Mouse (Mus musculus) induced T-regulatory cell, adult 2 months (primary cell): Measurements from ENCODE around the gene Kiss1.
"Not testable (repeated sequence)": the region's sequence is repeated elsewhere in the genome, so short reads cannot be mapped to it uniquely, and the experiment has no call there.

Experiments used
- DNase-seq: peaks from one replicate; pipeline ENCODE4 v3.0.0-alpha.2; 2012; ENCODE audit warnings: low read depth

Kiss1 gene

DNA sequence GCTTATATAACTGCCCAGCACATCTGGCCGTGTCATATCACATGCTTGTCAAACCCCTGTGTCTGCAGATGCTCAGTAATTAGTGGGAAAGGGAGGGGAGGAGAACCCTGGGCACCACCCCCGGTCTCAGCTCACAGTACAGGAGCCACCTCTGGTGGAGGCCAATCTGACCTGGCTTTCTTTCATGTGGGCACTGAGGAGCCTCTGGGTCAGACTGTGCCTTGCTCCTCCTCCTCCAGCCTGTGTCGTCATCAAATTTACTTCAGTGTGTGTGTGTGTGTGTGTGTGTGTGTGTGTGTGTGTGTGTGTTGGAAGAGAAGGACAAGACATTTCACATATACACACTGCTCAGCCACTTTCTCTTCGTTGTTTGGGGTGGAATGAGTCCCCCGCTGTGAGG lies 1.7 kb downstream of the Kiss1 start:
- DNase-seq = no peak

DNA sequence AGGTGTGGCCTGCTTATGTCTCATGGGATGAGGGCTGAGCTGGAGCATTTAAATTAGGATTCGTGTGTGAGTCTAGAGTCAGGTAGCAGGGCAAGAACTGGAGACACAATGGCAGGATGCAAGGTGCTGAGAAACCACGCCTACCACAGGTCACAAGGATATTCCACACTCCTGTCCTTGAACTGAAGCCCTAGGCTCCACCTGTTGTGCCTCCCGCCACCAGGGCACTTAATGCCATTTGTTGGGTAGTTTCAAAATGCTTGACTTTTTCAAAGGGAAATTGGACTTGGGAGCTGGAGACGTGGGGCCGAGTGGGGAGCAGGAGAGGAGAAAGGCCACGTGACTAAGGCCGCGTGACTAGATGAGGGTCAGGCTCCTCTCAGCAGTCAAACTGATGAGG lies 4.3 kb downstream of the Kiss1 start:
- no peak for DNase-seq

GRCm38 (mm10) chr1:133327094-133327493 lies 5.4 kb downstream of the Kiss1 start:
- no peak for DNase-seq

DNA sequence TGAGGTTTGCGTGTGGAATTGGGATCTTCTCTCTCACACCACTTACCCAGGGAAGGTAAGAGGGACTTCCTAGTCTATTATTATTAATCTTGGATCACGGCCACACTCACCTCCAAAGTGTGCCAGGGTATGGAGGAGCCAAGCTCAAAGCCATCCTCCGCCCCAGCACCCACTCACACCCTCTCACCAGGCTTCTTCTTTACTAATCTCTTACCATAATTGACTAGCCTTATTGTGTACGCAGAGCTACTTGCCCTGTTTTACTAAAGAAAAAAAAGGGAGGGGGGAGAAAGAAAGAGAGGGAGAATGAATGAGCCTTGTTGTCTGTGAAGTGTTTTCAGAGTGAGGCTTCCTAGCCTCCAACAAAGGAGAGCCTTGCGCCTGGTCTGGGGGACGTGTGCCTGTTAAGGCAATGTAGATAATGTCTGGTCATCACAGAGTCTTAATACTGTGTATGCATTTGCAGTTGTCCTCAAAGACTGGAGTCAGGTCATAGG lies 6.7 kb downstream of the Kiss1 start:
- no peak for DNase-seq

- DNase-seq = no peak
These were observed 7.4 kb downstream of the Kiss1 start for GRCm38 (mm10) chr1:133328896-133329637.

- no peak for DNase-seq
These were observed 7.9 kb downstream of the Kiss1 start for GRCm38 (mm10) chr1:133329638-133329964.

GRCm38 (mm10) chr1:133331142-133331541 lies 9.5 kb downstream of the Kiss1 start:
- DNase-seq = no peak

DNA sequence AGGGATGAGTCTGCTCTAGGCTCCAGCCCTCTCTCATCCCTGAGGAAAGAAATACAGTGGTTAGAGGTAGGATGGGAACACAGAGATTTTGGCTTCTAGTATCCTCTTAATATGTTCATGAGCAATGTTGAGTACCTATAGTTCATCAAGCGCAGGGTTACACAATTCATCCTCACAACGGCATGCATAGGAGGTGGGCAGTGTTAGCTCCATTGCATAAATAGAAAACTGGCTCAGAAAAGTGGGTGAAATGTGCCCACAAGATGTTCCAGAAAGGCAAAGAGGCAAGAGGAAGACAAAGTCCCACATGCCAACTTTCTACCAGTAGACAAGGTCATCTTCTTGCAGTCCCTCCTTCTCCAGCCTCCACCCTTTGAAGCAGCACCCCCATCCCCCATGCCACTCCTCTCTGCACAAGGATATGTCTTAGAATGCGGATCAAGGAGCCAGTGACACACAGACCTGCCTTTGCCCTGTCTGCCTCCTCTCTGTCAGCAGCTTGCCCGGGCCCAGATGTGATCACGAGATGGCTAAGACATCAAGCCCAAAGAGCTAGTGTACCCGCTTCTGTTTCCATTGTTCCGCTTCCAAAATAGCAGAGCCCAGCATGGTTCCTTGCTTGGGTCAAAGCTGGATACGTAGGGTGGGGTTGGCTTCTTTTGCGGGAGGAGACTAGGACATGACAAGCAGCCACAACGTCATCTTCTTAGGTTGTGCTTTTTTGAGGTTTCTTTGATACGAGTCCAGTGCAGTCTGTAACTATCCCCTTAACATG lies 11.2 kb downstream of the Kiss1 start:
- DNase-seq = no peak

DNA sequence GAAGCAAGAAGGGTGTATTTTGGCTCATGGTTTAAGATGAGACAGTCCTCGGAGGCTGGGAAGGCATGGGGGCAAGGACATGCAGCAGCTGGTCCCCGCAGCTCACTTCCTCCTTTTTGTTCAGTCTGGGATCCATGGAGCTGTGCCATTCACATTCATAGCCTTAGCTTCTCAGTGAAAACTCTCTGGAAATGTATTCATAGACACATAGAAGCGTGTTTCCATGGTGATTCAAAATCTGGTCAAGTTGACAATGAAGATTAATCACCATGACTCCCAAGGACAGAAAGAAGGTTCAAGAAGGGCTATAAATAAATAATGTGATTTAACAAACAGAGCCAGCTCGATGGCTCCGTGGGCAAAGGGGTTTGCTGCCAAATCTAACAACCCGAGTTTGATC lies 12.3 kb downstream of the Kiss1 start:
- no peak for DNase-seq

GRCm38 (mm10) chr1:133340403-133340802 lies 18.7 kb downstream of the Kiss1 start:
- DNase-seq = not testable (repeated sequence)

GRCm38 (mm10) chr1:133344357-133344756 lies 22.7 kb downstream of the Kiss1 start:
- no peak for DNase-seq

DNA sequence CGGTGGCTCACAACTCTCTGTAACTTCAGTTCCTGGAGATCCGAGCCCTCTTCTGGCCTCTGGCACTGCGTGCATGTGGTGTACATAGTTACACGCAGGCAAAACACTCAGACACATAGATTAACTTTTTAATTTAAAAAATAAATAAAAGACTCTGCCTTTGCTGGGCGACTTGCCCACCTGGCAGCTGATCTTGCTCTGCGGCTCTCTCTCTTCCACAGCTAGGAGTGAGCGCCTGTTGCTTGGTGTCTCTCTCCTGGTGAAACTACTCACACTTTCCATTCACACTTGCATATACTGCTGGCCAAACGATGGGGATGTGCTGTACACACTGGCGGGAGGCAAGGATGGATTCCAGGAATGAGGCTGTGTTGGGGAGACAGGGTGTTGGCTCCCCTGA lies 24.9 kb downstream of the Kiss1 start:
- no peak for DNase-seq

DNA sequence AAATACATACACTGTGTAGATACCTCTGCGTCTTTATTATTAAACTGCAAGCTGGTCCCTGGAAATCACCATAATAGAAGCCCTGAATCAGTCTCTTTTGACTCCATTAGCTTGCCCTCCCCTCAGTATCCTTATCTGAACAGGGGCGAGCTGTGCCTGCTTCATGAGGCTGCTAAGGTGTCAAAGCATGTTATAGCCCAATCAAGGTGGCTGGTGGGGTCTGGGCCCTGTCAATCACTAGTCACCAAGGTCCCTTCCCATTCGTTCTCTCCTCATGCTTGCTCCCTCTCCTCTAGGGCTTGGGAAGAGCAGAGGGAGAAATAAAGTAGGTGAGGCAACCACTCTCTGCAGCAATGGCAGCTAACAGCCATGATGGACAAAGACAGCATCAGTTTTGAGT lies 25.6 kb downstream of the Kiss1 start:
- no peak for DNase-seq

GRCm38 (mm10) chr1:133347693-133348520 lies 26.2 kb downstream of the Kiss1 start:
- peak; percentile 62 for DNase-seq

DNA sequence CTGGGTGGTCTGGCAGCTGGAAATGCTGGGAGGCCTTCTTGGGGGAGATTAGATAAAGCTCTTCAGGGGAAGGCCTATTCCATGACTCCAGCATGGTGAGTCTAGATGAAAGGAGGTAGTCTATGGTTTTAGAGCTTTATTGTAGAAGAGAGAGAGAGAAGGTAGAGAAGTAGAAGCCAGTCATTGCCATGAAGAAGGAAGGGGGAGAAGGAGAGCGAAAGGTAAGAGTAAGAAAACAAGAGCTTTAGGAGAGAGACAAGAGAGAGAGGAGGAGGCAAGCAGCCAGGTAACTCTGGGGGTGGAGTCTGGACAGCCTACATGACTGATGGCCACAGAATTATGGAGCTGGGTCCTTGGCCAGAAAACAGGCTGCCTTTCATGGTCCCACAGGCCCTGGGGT lies 28.5 kb downstream of the Kiss1 start, which contains the start of gene Ren1:
Gene Ren1 (plus strand): TSS at position 301 of the 400 bp plus-strand sequence.
- DNase-seq = no peak

GRCm38 (mm10) chr1:133351762-133352161 lies 30.1 kb downstream of the Kiss1 start:
- peak; percentile 8 for DNase-seq

DNA sequence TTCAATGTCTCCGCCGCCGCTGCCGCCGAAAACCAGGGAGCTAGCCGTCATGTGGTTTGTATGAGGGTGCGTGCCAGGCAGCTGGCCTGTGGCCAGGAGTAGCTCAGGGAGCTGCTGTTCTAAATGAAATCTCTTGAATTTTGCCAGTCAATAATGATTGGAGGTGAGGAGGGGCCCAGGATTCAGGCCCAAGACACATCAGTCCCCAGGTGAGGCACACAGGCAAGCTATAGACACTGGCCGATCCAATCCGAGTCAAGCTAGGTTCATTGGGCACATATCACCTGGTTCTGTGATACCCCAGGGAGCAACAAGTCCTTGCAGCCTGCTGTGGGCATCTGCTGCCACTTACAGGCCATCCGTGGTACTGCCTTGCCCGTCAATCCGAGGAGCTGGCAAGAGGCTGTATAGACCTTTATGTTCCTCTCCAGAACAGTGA lies 31.7 kb downstream of the Kiss1 start:
- DNase-seq = peak; percentile 66

DNA sequence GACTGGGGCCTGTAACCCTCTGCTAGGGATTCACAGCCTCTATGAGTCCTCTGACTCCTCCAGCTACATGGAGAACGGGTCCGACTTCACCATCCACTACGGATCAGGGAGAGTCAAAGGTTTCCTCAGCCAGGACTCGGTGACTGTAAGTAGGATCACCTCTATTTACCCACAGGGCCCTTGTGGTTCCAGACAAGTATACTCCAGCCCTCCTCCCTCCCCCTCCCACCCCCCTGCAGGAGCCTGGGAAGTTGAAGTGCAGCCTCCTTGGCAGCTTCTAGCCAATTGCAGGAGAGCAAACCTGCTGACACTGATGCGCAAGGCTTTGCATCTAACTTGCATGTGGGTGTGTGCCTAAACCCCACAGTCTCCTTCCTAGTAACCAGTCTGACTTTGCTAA lies 33.8 kb downstream of the Kiss1 start:
- no peak for DNase-seq

DNA sequence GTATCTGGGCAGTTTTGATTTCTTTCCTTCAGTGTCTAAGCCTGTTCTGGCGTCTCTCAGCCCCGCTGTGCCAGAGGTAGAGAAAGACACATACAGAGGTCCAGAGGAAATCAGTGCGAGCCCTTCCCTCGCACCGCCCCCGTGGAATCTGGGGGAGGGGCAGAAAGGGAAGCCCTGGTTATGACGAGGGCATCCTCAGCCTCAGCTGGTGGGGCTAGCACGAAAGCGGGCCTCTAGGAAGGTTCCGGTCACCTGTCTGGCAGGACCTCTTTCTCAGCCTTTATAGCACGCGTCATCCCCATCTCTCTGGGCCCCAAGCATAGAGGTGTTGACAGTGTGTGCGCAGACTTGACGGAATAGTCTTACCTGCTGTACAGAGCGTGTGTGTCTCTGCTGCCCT lies 34.2 kb downstream of the Kiss1 start:
- no peak for DNase-seq

GRCm38 (mm10) chr1:133356330-133356729 lies 34.7 kb downstream of the Kiss1 start:
- no peak for DNase-seq

- DNase-seq = no peak
These were observed 39.3 kb downstream of the Kiss1 start for GRCm38 (mm10) chr1:133361006-133361405.

- DNase-seq = no peak
These were observed 40.4 kb downstream of the Kiss1 start for GRCm38 (mm10) chr1:133362103-133362502.
